Mouse (Mus musculus): ENCODE data around the gene Krtap10-4.

- TF ChIP-seq CTCF (IDR thresholded peaks at IDR 0.05; ENCODE audit: control insufficient read depth, insufficient read depth, low read length) (no peak), POLR2A (IDR thresholded peaks at IDR 0.05; ENCODE audit: borderline replicate concordance, control insufficient read depth, low read depth, low read length) (no peak)
These were observed 40.7 kb upstream of the Krtap10-4 start for GRCm38 (mm10) chr10:77867546-77867945.
